Mouse (Mus musculus) CH12.LX (cell line): Measurements from ENCODE around the gene Cilp2. TPM values are rescaled to one million over a fixed set of nuclear protein-coding genes. Genes with fewer than 3 reads are reported as not detected.

Experiments
- DNase-seq: peaks from one replicate; pipeline ENCODE4 v3.0.0-alpha.2; 2013; ENCODE audit errors: extremely low read depth
- H3K27ac ChIP-seq: 2 replicates; pipeline ENCODE4 v1.5.1; 2012; ENCODE audit warnings: low read depth, mild to moderate bottlenecking, control low read depth, moderate library complexity; ENCODE audit not compliant: insufficient read depth
- H3K27me3 ChIP-seq: replicated peaks from 2 replicates; pipeline ENCODE3; 2012; ENCODE audit warnings: inconsistent platforms
- H3K36me3 ChIP-seq, 2 experiments: replicated peaks in 1 of 2; 2 replicates each; pipeline versions ENCODE3 to v1.6.1; 2012; ENCODE audit warnings: inconsistent platforms in 1 of 2, low read length in 1 of 2, mild to moderate bottlenecking in 1 of 2, mixed read lengths in 1 of 2, moderate library complexity in 1 of 2; ENCODE audit not compliant: control insufficient read depth in 1 of 2, insufficient read depth in 1 of 2
- H3K4me1 ChIP-seq, 2 experiments: 2 replicates each; pipeline ENCODE4 v1.6.1; 2012; ENCODE audit warnings: inconsistent platforms in 1 of 2, moderate library complexity in 1 of 2; ENCODE audit not compliant: insufficient read depth in 2 of 2, control insufficient read depth in 1 of 2
- H3K4me2 ChIP-seq: 2 replicates; pipeline ENCODE4 v1.6.1; 2012; ENCODE audit warnings: low read depth, mild to moderate bottlenecking, control low read depth; ENCODE audit not compliant: poor library complexity, insufficient read depth, severe bottlenecking
- H3K4me3 ChIP-seq, 3 experiments: fragments of 150-350 bp in 1 of 3; sonication (generic) in 1 of 3; replicated peaks in 1 of 3; 2 replicates each; pipeline versions ENCODE3 to v1.5.1; 2011 to 2012; ENCODE audit warnings: low read depth in 2 of 3, low read length in 2 of 3, mild to moderate bottlenecking in 2 of 3, moderate library complexity in 2 of 3, control low read depth in 1 of 3, improper control_type of control experiment in 1 of 3, inconsistent platforms in 1 of 3, mixed read lengths in 1 of 3; ENCODE audit not compliant: poor library complexity in 1 of 3
- H3K79me2 ChIP-seq: replicated peaks from 2 replicates; pipeline ENCODE4 v1.6.1; 2012; ENCODE audit warnings: mild to moderate bottlenecking, moderate library complexity; ENCODE audit not compliant: control insufficient read depth, poor library complexity, insufficient read depth, severe bottlenecking; ENCODE audit errors: extremely low read depth
- H3K9ac ChIP-seq: 2 replicates; pipeline ENCODE4 v1.6.1; 2012; ENCODE audit warnings: low read depth, mild to moderate bottlenecking, control low read depth, moderate library complexity; ENCODE audit not compliant: insufficient read depth
- H3K9me3 ChIP-seq: replicated peaks from 2 replicates; pipeline ENCODE3; 2012; ENCODE audit warnings: low read length, inconsistent platforms, mixed read lengths
- CHD1 ChIP-seq: IDR thresholded peaks from 2 replicates; pipeline ENCODE4 v1.6.1; 2012; ENCODE audit warnings: low read depth, low read length, improper control_type of control experiment, inconsistent platforms
- CHD2 ChIP-seq: IDR thresholded peaks from 2 replicates; pipeline ENCODE4 v1.6.1; 2011; ENCODE audit warnings: low read length, improper control_type of control experiment
- CTCF ChIP-seq, 2 experiments: IDR thresholded peaks in 1 of 2; conservative IDR thresholded peaks in 1 of 2; 2 replicates each; pipeline ENCODE4 v1.5.1; 2011 to 2012; ENCODE audit warnings: low read depth in 2 of 2, low read length in 2 of 2, improper control_type of control experiment in 1 of 2, inconsistent platforms in 1 of 2, mild to moderate bottlenecking in 1 of 2, moderate library complexity in 1 of 2
- E2F4 ChIP-seq: IDR thresholded peaks from 2 replicates; pipeline ENCODE4 v1.6.1; 2011; ENCODE audit warnings: low read depth, low read length, improper control_type of control experiment; ENCODE audit not compliant: insufficient replicate concordance
- ELF1 ChIP-seq: IDR thresholded peaks from 2 replicates; pipeline ENCODE4 v1.6.1; 2014; ENCODE audit warnings: low read depth, mild to moderate bottlenecking, inconsistent platforms, low read length, improper control_type of control experiment
- HCFC1 ChIP-seq: IDR thresholded peaks from 2 replicates; pipeline ENCODE4 v1.6.1; 2012; ENCODE audit warnings: low read depth, mild to moderate bottlenecking, inconsistent platforms, low read length, improper control_type of control experiment
- JUND ChIP-seq: conservative IDR thresholded peaks from 2 replicates; pipeline ENCODE4 v1.6.1; 2011; ENCODE audit warnings: low read depth, low read length, improper control_type of control experiment
- MAFK ChIP-seq: IDR thresholded peaks from 2 replicates; pipeline ENCODE4 v1.6.1; 2011; ENCODE audit warnings: low read length, improper control_type of control experiment; ENCODE audit not compliant: insufficient replicate concordance
- MAX ChIP-seq: IDR thresholded peaks from 2 replicates; pipeline ENCODE4 v1.6.1; 2011; ENCODE audit warnings: low read length, improper control_type of control experiment
- MAZ ChIP-seq: IDR thresholded peaks from 2 replicates; pipeline ENCODE4 v1.6.1; 2012; ENCODE audit warnings: low read depth, mild to moderate bottlenecking, inconsistent platforms, low read length, improper control_type of control experiment, moderate library complexity
- MEF2A ChIP-seq: IDR thresholded peaks from 2 replicates; pipeline ENCODE4 v1.6.1; 2014; ENCODE audit warnings: low read depth, mild to moderate bottlenecking, inconsistent platforms, low read length, improper control_type of control experiment, borderline replicate concordance
- NRF1 ChIP-seq: IDR thresholded peaks from 2 replicates; pipeline ENCODE4 v1.6.1; 2014; ENCODE audit warnings: low read depth, mild to moderate bottlenecking, inconsistent platforms, low read length, improper control_type of control experiment, moderate library complexity
- PAX5 ChIP-seq: IDR thresholded peaks from 2 replicates; pipeline ENCODE4 v1.6.1; 2012; ENCODE audit warnings: low read length, inconsistent platforms, mixed read lengths
- POLR2AphosphoS2 ChIP-seq: IDR thresholded peaks from 2 replicates; pipeline ENCODE4 v1.6.1; 2011; ENCODE audit warnings: low read depth, low read length, improper control_type of control experiment
- RAD21 ChIP-seq: IDR thresholded peaks from 2 replicates; pipeline ENCODE4 v1.6.1; 2011; ENCODE audit warnings: low read depth, mild to moderate bottlenecking, low read length, improper control_type of control experiment, moderate library complexity
- SIN3A ChIP-seq: IDR thresholded peaks from 2 replicates; pipeline ENCODE4 v1.6.1; 2012; ENCODE audit warnings: low read length, improper control_type of control experiment, inconsistent platforms
- SMC3 ChIP-seq: IDR thresholded peaks from 2 replicates; pipeline ENCODE4 v1.6.1; 2011; ENCODE audit warnings: low read depth, low read length, improper control_type of control experiment
- USF1 ChIP-seq: IDR thresholded peaks from 2 replicates; pipeline ENCODE4 v1.6.1; 2014; ENCODE audit warnings: low read depth, mild to moderate bottlenecking, inconsistent platforms, low read length, improper control_type of control experiment
- ZMIZ1 ChIP-seq: IDR thresholded peaks from 2 replicates; pipeline ENCODE4 v1.6.1; 2012; ENCODE audit warnings: low read depth, mild to moderate bottlenecking, inconsistent platforms, low read length, improper control_type of control experiment
- dilution Hi-C: fragments of 300-500 bp; cut with MboI; formaldehyde crosslinking; loops from 2 replicates; pipeline ENCODE4 v1.14.3; 2020; ENCODE audit warnings: low sequenced_read_pairs; ENCODE audit not compliant: extremely low pct_unique_long_range_greater_than_20kb, extremely low pct_ligation_motif_present
- in situ Hi-C: fragments of 300-500 bp; cut with MboI; formaldehyde crosslinking; loops from 3 replicates; pipeline ENCODE4 v1.14.3; 2019; ENCODE audit warnings: low sequenced_read_pairs, low pct_ligation_motif_present, low pct_unique_long_range_greater_than_20kb, mixed read lengths
- polyA plus RNA-seq: library from polyadenylated mRNA; unstranded; fragments of >175 nt; gene quantifications from 2 replicates; pipeline ENCODE4 v1.2.1, GENCODE M21; 2012; ENCODE audit warnings: low read depth; ENCODE audit not compliant: insufficient read length
- total RNA-seq, 2 experiments: library from RNA; depleted of rRNA; stranded (reverse); fragments of 300-350 nt in 1 of 2; fragments of >200 nt in 1 of 2; gene quantifications; 2 replicates each; pipeline ENCODE4 v1.2.3; 2012 to 2014

Cilp2 gene
- total and polyA plus RNA-seq, 3 experiments: 0.04 to 0.08 TPM; not detected in 1

DNA sequence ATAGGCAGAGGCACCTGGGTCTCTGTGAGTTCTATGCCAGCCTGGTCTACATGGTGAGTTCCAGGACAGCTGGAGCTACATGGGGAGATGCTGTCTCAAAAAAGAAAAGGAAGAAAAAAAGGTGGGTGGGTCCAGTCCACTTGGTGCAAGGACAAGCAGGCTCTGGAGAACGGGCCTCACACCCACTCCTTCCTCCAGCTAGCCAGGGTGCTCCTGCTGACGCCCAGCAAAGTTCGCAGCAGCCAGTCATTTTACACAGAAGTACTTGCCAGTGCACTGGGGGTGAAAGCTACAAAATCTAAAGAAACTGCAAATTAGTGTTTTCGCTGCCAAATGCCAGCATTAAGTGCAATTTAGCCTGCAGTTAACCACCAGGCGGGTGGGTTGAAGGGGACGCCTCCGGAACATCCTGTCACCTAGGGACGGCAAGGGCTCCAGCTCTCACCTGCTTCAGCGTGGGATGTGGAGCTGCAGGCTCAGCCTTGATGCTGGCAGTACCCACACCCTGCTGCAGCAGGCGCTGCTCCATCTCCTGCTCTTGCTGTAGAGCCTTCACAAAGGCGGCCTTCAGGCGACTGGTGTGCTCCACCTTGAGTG, 25.1 kb upstream of the Cilp2 start:
- Histone ChIP-seq H3K27me3 (no peaks in the 10 kb centered on the region), H3K9me3 (no peaks in the 10 kb centered on the region), H3K4me2 (no peak overlapping the region), H3K79me2 (no peaks in the 10 kb centered on the region), H3K9ac (no peak overlapping the region), H3K27ac (no peak overlapping the region), H3K36me3 (peaks cover 89 to 100% of the 10 kb centered on the region in 2 experiments), H3K4me3 (no peak overlapping the region), H3K4me1 (no peaks in the 10 kb centered on the region)
- dilution Hi-C loops (no loop called here), in situ Hi-C loops (no loop called here)
- TF ChIP-seq ZMIZ1 (no peak), MAZ (no peak), PAX5 (no peak), CTCF (conservative IDR thresholded peaks at IDR 0.05 in 1 of 2, IDR thresholded peaks at IDR 0.05 in 1 of 2; ENCODE audit: low read depth in 2 of 2, low read length in 2 of 2) (no peak), USF1 (no peak), POLR2AphosphoS2 (no peak), CHD2 (no peak), RAD21 (no peak), JUND (no peak), NRF1 (no peak)
- DNase-seq: no peak

DNA sequence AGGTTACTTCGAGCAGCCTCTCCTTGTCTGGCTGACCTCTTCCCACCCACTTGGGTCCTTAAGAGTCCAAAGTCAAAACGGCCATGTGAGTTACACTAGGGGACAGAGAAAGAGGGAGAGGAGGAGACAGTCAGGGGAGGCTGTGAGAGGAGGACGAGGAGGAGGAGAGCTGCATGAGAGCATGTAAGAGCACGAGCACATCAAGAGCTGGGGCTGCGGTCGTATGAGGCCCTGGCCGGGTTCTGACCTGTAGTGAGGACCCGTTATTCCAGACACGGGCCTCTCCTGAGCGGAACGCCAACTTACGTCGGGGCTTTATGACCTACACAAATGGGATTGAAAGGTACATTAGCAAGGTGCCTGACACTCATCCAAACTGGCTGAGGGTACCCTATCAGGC, 24.4 kb upstream of the Cilp2 start:
- no peak overlapping the region for H3K4me3 ChIP-seq
- in situ Hi-C loops: no loop called here
- no peaks in the 10 kb centered on the region for H3K27me3 ChIP-seq
- H3K79me2 ChIP-seq: no peaks in the 10 kb centered on the region
- H3K9ac ChIP-seq: no peak overlapping the region
- no peaks in the 10 kb centered on the region for H3K9me3 ChIP-seq
- no peak overlapping the region for H3K27ac ChIP-seq
- no peak for TF ChIP-seq HCFC1
- no peak for TF ChIP-seq E2F4
- TF ChIP-seq CHD1: no peak
- no peak for TF ChIP-seq MAFK
- no peak for TF ChIP-seq SIN3A
- TF ChIP-seq MAX: no peak
- TF ChIP-seq SMC3: no peak
- no peak for TF ChIP-seq ELF1
- TF ChIP-seq USF1: no peak
- no peak for TF ChIP-seq PAX5
- TF ChIP-seq JUND: no peak
- TF ChIP-seq CHD2: no peak
- TF ChIP-seq MEF2A: no peak
- H3K36me3 ChIP-seq: peaks cover 87 to 99% of the 10 kb centered on the region in 2 experiments
- no peak overlapping the region for H3K4me2 ChIP-seq
- dilution Hi-C loops: no loop called here
- DNase-seq: no peak
- H3K4me1 ChIP-seq: no peaks in the 10 kb centered on the region
